Mouse (Mus musculus): ENCODE measurements around the gene Zfp638. TPM values are rescaled to one million over a fixed set of nuclear protein-coding genes. Genes with fewer than 3 reads are reported as not detected.
"Not testable (repeated sequence)": the region's sequence is repeated elsewhere in the genome, so short reads cannot be mapped to it uniquely, and the experiment has no call there.

Gene Zfp638
- polyA plus RNA-seq, 1 experiment from 2014 or later, result 49.0 TPM

GRCm38 (mm10) chr6:84025636-84026035 is 158.7 kb downstream of the Zfp638 start:
- H3K4me1 ChIP-seq (replicated peaks; ENCODE audit: insufficient read depth, low read length), result no peaks in the 10 kb centered on the region
- no peak for TF ChIP-seq CTCF (IDR thresholded peaks at IDR 0.05; ENCODE audit: low read depth)
- no peak for DNase-seq (ENCODE audit: low spot score)

GRCm38 (mm10) chr6:84028791-84029190 is 161.9 kb downstream of the Zfp638 start:
- H3K27me3 ChIP-seq (ENCODE audit: insufficient read depth, low read length), result no peaks in the 10 kb centered on the region
- no peaks in the 10 kb centered on the region for H3K36me3 ChIP-seq (ENCODE audit: insufficient read depth, low read length)
- no peak overlapping the region for H3K9ac ChIP-seq (ENCODE audit: low read depth, low read length)
- H3K4me1 ChIP-seq (replicated peaks; ENCODE audit: insufficient read depth, low read length), result no peaks in the 10 kb centered on the region
- H3K4me3 ChIP-seq (replicated peaks; ENCODE audit: low read depth, low read length), result no peak overlapping the region
- ATAC-seq (replicated peaks; ENCODE audit: low FRiP score, low read depth) (no peak), DNase-seq (ENCODE audit: low spot score) (no peak)
- TF ChIP-seq CTCF (IDR thresholded peaks at IDR 0.05; ENCODE audit: low read depth), result no peak
- no peak overlapping the region for H3K27ac ChIP-seq
- H3K9me3 ChIP-seq (replicated peaks; ENCODE audit: low read length), result no peaks in the 10 kb centered on the region
- H3K4me2 ChIP-seq (ENCODE audit: low read length), result no peak overlapping the region

More at GRCm38 (mm10) chr6:84025636-84026035, 158.7 kb downstream of the Zfp638 start:
- 90% methylated on average over 3 of the region's 3 CpGs for WGBS
- Histone ChIP-seq H3K9me3 (replicated peaks; ENCODE audit: low read length) (no peaks in the 10 kb centered on the region), H3K4me2 (ENCODE audit: low read length) (no peak overlapping the region), H3K27me3 (ENCODE audit: insufficient read depth, low read length) (no peaks in the 10 kb centered on the region), H3K9ac (ENCODE audit: low read depth, low read length) (no peak overlapping the region), H3K4me3 (replicated peaks; ENCODE audit: low read depth, low read length) (no peak overlapping the region), H3K27ac (no peak overlapping the region), H3K36me3 (ENCODE audit: insufficient read depth, low read length) (no peaks in the 10 kb centered on the region)
- ATAC-seq (replicated peaks; ENCODE audit: low FRiP score, low read depth), result no peak

- Histone ChIP-seq H3K4me3 (replicated peaks; ENCODE audit: low read depth, low read length) (no peak overlapping the region), H3K27ac (no peak overlapping the region), H3K4me1 (replicated peaks; ENCODE audit: insufficient read depth, low read length) (no peaks in the 10 kb centered on the region), H3K4me2 (ENCODE audit: low read length) (no peak overlapping the region), H3K9me3 (replicated peaks; ENCODE audit: low read length) (no peaks in the 10 kb centered on the region), H3K27me3 (ENCODE audit: insufficient read depth, low read length) (no peaks in the 10 kb centered on the region), H3K36me3 (ENCODE audit: insufficient read depth, low read length) (no peaks in the 10 kb centered on the region), H3K9ac (ENCODE audit: low read depth, low read length) (no peak overlapping the region)
- no peak for TF ChIP-seq CTCF (IDR thresholded peaks at IDR 0.05; ENCODE audit: low read depth)
- ATAC-seq (replicated peaks; ENCODE audit: low FRiP score, low read depth) (no peak), DNase-seq (ENCODE audit: low spot score) (no peak)
- WGBS, result 82% methylated on average over 7 of the region's 7 CpGs
Measured at GRCm38 (mm10) chr6:84029775-84030174, 162.9 kb downstream of the Zfp638 start.

GRCm38 (mm10) chr6:84032516-84032915 is 165.6 kb downstream of the Zfp638 start:
- not testable (repeated sequence) for H3K36me3 ChIP-seq (ENCODE audit: insufficient read depth, low read length); H3K27ac ChIP-seq; H3K27me3 ChIP-seq (ENCODE audit: insufficient read depth, low read length); H3K9ac ChIP-seq (ENCODE audit: low read depth, low read length); H3K4me3 ChIP-seq (replicated peaks; ENCODE audit: low read depth, low read length); ATAC-seq (replicated peaks; ENCODE audit: low FRiP score, low read depth); H3K4me2 ChIP-seq (ENCODE audit: low read length); H3K4me1 ChIP-seq (replicated peaks; ENCODE audit: insufficient read depth, low read length); DNase-seq (ENCODE audit: low spot score); H3K9me3 ChIP-seq (replicated peaks; ENCODE audit: low read length)
- 47% methylated on average over 5 of the region's 5 CpGs for WGBS

Other genes with a start within 250 kb of the Zfp638 start
- not detected in 2 replicates for gene Clec4f, start 210.9 kb upstream of the Zfp638 start, polyA plus RNA-seq (2015; fragmentation: Nextera tagmentation; extraction: Ambion mirVana)
- not detected in 2 replicates for gene Cd207, start 189.3 kb upstream of the Zfp638 start, polyA plus RNA-seq (2015; fragmentation: Nextera tagmentation; extraction: Ambion mirVana)
- gene Vax2, start 155.8 kb upstream of the Zfp638 start, polyA plus RNA-seq (2015; fragmentation: Nextera tagmentation; extraction: Ambion mirVana), result not detected in 2 replicates
- 14.2 and 17.0 TPM in 2 replicates for gene Atp6v1b1, start 124.1 kb upstream of the Zfp638 start, polyA plus RNA-seq (2015; fragmentation: Nextera tagmentation; extraction: Ambion mirVana)
- 0.17 and 0.33 TPM in 2 replicates for gene Ankrd53, start 104.5 kb upstream of the Zfp638 start, polyA plus RNA-seq (2015; fragmentation: Nextera tagmentation; extraction: Ambion mirVana)
- gene Tex261, start 91.3 kb upstream of the Zfp638 start, polyA plus RNA-seq (2015; fragmentation: Nextera tagmentation; extraction: Ambion mirVana), result 108 TPM in 2 replicates
- 56.8 and 60.0 TPM in 2 replicates for gene Nagk, start 72.1 kb upstream of the Zfp638 start, polyA plus RNA-seq (2015; fragmentation: Nextera tagmentation; extraction: Ambion mirVana)
- gene Paip2b, start 35.4 kb upstream of the Zfp638 start, polyA plus RNA-seq (2015; fragmentation: Nextera tagmentation; extraction: Ambion mirVana), result 10.8 and 12.1 TPM in 2 replicates
- 12.0 and 13.8 TPM in 2 replicates for gene Dysf, start 141.5 kb downstream of the Zfp638 start, polyA plus RNA-seq (2015; fragmentation: Nextera tagmentation; extraction: Ambion mirVana)